Mouse (Mus musculus): ENCODE data around the gene Flvcr2.

DNA sequence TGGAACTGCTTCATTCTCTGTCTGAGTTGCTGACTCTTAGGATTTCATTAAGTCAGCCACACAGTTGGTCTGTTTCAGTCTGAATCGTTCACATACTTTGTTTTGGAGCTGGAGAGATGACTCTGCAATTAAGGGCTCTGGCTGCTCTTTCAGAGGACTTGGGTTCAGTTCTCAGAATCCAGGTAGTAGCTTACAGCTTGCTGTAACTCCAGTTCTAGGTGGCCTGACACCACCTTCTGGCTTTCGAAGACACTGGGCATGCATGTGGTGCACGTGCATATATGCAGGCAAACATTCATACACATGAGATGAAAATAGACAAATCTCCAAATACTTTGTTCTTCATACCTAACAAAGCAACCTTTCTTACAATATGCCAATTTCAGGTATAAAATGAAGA is 83.5 kb downstream of the Flvcr2 start:
- no peak for TF ChIP-seq POLR2A (IDR thresholded peaks at IDR 0.05; ENCODE audit: low read depth, low read length)
- TF ChIP-seq CTCF (IDR thresholded peaks at IDR 0.05; ENCODE audit: extremely low read depth, insufficient read depth, insufficient read length, insufficient replicate concordance): no peak

All from spleen, adult 2 months (tissue).